Mouse (Mus musculus) liver, embryonic 11.5 days (tissue): ENCODE data around the gene Hnrnpc. TPM values are rescaled to one million over a fixed set of nuclear protein-coding genes. Genes with fewer than 3 reads are reported as not detected.
A peak's percentile ranks its signal among the peaks of the same experiment; 100 is the strongest.

Experiments used
- ATAC-seq: fragments of 200-750 bp; cut with Nextera tagmentation; replicated peaks from 2 replicates; pipeline ENCODE4 v1.8.0; 2017; ENCODE audit warnings: moderate number of reproducible peaks, mild to moderate bottlenecking, moderate TSS enrichment, moderate library complexity; ENCODE audit not compliant: low FRiP score
- DNase-seq: peaks from one replicate; pipeline ENCODE4 v3.0.0-alpha.2; 2017; ENCODE audit warnings: low spot score
- H3K27ac ChIP-seq: fragments of 300-500 bp; sonication (generic); 2 replicates; pipeline ENCODE4 v1.5.1; 2014; ENCODE audit warnings: mild to moderate bottlenecking, low read depth, low read length, control low read depth
- H3K27me3 ChIP-seq: fragments of 300-500 bp; sonication (generic); replicated peaks from 2 replicates; pipeline ENCODE4 v1.6.1; 2014; ENCODE audit warnings: low read length, mixed read lengths; ENCODE audit not compliant: control insufficient read depth, insufficient read depth
- H3K36me3 ChIP-seq: fragments of 300-500 bp; sonication (generic); 2 replicates; pipeline ENCODE4 v1.6.1; 2014; ENCODE audit warnings: mild to moderate bottlenecking, low read length, moderate library complexity, mixed read lengths; ENCODE audit not compliant: control insufficient read depth, insufficient read depth
- H3K4me1 ChIP-seq: fragments of 300-500 bp; sonication (generic); replicated peaks from 2 replicates; pipeline ENCODE4 v1.6.1; 2014; ENCODE audit warnings: low read length, mixed read lengths; ENCODE audit not compliant: control insufficient read depth, insufficient read depth
- H3K4me2 ChIP-seq: fragments of 300-500 bp; sonication (generic); 2 replicates; pipeline ENCODE4 v1.6.1; 2014; ENCODE audit warnings: mild to moderate bottlenecking, control low read depth, moderate library complexity
- H3K4me3 ChIP-seq: fragments of 300-500 bp; sonication (generic); 2 replicates; pipeline ENCODE4 v1.5.1; 2014; ENCODE audit warnings: low read depth, low read length, control low read depth
- H3K9ac ChIP-seq: fragments of 300-500 bp; sonication (generic); 2 replicates; pipeline ENCODE4 v1.6.1; 2014; ENCODE audit warnings: low read depth, low read length, control low read depth
- H3K9me3 ChIP-seq: fragments of 300-500 bp; sonication (generic); 2 replicates; pipeline ENCODE4 v1.6.1; 2016; ENCODE audit warnings: low read length, inconsistent platforms, mixed read lengths; ENCODE audit not compliant: control insufficient read depth
- WGBS: fragments of 180-500 bp; shearing (Covaris S2); extraction: QIAGEN DNeasy Blood & Tissue Kit; methylation state at CpG from one replicate; pipeline ENCODE4 v1.1.7; 2014; 5-methylcytosine and 5-hydroxymethylcytosine counted together
- polyA plus RNA-seq: library from polyadenylated mRNA; unstranded; fragments of >200 nt; fragmentation: Nextera tagmentation; extraction: Ambion mirVana; gene quantifications from 2 replicates; pipeline ENCODE4 v1.2.1, GENCODE M21; 2014

Hnrnpc gene
- polyA plus RNA-seq: 698 and 737 TPM in 2 replicates

DNA sequence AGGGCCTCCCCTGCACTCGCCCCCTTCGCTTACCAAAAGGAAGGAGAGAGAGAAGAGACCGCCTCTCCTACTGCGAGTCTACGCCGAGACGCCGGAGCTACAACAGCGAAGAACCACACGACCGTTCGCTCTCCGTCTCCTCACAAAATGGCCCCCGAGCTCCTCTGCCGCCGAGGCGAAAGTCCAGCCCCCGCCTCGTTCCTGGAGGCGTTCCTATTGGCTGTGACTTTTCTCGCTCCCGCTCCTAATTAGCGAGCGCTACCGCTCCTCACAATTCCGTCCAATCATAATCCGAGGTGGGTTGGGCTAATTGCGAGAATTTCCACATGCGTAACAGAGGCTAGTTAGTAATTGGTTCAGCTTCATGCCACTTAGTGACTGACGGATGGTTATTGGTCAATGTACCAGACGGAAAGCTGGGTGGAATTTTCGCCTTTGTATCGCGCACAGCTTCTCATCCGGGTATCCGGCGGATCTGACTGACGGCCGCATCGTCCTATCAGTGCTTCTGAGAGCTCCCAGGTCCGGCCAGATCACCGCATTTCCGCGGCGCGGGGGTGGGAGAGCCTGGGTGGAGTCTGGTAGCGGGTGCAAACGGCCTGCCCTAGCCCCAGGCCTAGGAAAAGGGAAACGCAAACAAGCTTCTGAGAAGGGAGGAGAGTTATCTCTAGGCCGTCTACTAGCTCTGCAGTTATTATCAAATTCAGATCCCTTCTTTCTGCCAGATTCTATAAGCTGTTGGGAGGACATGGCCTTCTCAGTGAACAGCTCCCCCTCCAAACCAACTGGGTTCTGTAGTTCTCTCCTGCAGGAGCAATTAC lies at the start of gene Hnrnpc:
TSS of gene Hnrnpc (minus strand) at position 173 of the 821 bp plus-strand sequence.
- WGBS: under 1% methylated on average over 50 of the region's 50 CpGs
- Histone ChIP-seq H3K27ac (peak within 1 kb of the TSS; percentile 97), H3K4me3 (peak within 1 kb of the TSS; percentile 99), H3K9ac (peak within 1 kb of the TSS; percentile 100), H3K4me1 (peaks cover 25% of the 10 kb centered on the region), H3K36me3 (no peaks in the 10 kb centered on the region; the same call in 1 of the 2 replicates), H3K9me3 (no peaks in the 10 kb centered on the region), H3K4me2 (peak within 1 kb of the TSS; percentile 92), H3K27me3 (no peaks in the 10 kb centered on the region)
- ATAC-seq (peak; percentile 97), DNase-seq (peak; percentile 100)

DNA sequence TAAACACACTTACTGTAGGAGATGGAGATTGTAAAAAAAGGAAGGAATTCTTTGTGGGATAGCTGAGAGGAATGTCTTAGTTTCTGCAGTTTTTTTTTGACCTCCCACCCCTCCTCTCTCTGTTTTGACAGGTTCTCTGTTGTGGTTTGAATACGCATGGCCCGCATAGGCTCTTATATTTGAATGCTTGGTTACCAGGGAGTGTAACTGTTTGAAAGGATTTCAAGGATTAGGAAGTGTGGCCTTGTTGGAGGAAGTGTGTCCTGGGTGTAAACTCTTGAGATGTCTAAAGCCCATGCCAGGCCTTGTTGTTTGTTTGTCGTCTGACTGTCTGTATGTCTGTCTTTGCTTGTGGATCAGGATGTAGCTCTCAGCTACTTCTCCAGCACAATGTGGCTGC lies 48.8 kb upstream of the Hnrnpc start:
- H3K9me3 ChIP-seq: no peaks in the 10 kb centered on the region
- no peak overlapping the region for H3K27ac ChIP-seq
- H3K4me2 ChIP-seq: no peak overlapping the region
- no peak overlapping the region for H3K9ac ChIP-seq
- ATAC-seq (no peak), DNase-seq (no peak)
- H3K36me3 ChIP-seq: no peaks in the 10 kb centered on the region
- H3K27me3 ChIP-seq: no peaks in the 10 kb centered on the region
- H3K4me3 ChIP-seq: no peak overlapping the region
- 47% methylated on average over 3 of the region's 3 CpGs for WGBS
- H3K4me1 ChIP-seq: no peaks in the 10 kb centered on the region

DNA sequence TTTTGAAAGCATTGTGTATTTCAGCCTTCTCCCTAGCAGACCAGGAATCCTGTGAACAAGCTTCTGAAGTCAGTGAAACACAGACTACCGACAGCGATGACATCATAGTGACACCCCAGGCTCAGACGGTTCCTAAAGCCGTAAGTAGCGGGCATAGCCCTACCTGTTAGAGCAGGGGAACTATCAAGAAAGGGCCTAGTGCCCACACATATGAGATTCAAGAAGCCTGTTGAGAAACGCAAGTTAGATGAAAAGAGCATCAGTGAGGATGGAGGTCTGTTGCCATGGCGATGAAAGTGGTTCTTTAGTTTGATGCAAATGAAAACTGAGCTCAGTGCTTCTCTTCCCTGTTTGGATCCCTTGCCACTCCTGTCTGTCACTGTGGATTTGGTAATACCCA lies 48.4 kb upstream of the Hnrnpc start:
- H3K4me2 ChIP-seq: no peak overlapping the region
- no peaks in the 10 kb centered on the region for H3K4me1 ChIP-seq
- no peak for DNase-seq
- no peak overlapping the region for H3K9ac ChIP-seq
- H3K9me3 ChIP-seq: no peaks in the 10 kb centered on the region
- no peaks in the 10 kb centered on the region for H3K27me3 ChIP-seq
- H3K4me3 ChIP-seq: no peak overlapping the region
- ATAC-seq: no peak
- no peaks in the 10 kb centered on the region for H3K36me3 ChIP-seq
- no peak overlapping the region for H3K27ac ChIP-seq
- WGBS: 50% methylated on average over 7 of the region's 7 CpGs

DNA sequence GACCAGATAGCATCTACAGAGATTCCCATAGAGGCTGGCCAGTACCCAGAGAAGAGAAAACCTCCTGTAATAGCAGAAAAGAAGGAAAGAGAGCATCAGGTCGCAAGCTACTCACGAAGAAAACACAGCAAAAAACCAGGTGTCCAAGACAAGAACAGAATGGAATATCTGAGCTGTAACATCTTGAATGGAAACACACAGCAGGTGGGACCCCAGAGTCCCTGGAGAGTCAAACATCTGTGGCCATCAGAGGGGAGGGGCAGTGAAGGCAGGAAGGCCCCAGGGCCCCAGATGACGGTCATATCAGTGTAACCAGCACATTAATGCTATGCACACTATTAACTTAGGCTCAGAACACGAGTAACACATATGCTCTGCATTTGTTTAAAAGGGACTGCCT lies 46.1 kb upstream of the Hnrnpc start:
- Histone ChIP-seq H3K4me2 (no peak overlapping the region), H3K27ac (no peak overlapping the region), H3K27me3 (no peaks in the 10 kb centered on the region), H3K4me1 (no peaks in the 10 kb centered on the region), H3K36me3 (no peaks in the 10 kb centered on the region), H3K9ac (no peak overlapping the region), H3K4me3 (no peak overlapping the region), H3K9me3 (no peaks in the 10 kb centered on the region)
- no peak for DNase-seq
- 60% methylated on average over 4 of the region's 4 CpGs for WGBS
- ATAC-seq: no peak

DNA sequence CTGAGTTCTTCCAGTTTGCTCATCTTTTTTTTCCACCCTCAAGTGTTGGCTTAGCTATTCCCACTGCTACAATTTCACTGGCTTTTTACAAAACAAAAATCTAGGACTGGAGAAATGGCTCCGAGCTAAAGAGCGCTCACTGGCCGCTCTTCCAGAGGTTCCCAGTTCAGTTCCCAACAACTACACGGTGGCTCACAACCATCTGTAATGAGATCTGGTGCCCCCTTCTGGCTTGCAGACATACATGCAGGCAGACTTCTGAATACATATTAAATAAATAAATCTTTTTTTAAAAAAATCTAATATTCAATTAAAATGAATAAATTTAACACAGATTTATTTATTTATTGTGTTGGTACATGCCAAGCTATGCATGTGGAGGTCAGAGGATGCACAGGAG lies 42.7 kb upstream of the Hnrnpc start:
- Histone ChIP-seq H3K27ac (no peak overlapping the region), H3K4me2 (no peak overlapping the region), H3K27me3 (no peaks in the 10 kb centered on the region), H3K4me3 (no peak overlapping the region), H3K36me3 (no peaks in the 10 kb centered on the region), H3K4me1 (no peaks in the 10 kb centered on the region), H3K9ac (no peak overlapping the region), H3K9me3 (no peaks in the 10 kb centered on the region)
- 60% methylated on average over 4 of the region's 4 CpGs for WGBS
- DNase-seq (no peak), ATAC-seq (no peak)

DNA sequence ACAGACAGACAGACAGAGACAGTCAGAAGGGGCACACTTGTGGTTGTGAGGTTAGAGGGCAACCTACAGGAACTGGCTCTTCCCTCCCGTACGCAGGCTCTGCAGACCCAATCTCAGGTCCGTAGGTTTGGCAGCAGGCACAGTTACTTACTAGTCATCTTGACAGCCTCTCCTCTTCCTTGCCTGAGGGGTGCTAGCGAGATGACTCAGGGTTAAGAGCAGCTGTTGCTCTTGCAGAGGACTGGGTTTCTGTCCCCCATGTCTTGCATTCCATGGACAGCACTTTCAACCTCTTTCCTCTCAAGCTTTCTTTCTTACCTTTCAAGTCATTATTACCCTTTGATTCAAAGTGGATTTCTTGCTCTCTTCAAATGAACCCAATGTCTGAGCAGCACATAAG lies 40.3 kb upstream of the Hnrnpc start:
- Histone ChIP-seq H3K9me3 (no peaks in the 10 kb centered on the region), H3K9ac (no peak overlapping the region), H3K27me3 (no peaks in the 10 kb centered on the region), H3K27ac (no peak overlapping the region), H3K4me3 (no peak overlapping the region), H3K36me3 (no peaks in the 10 kb centered on the region), H3K4me2 (no peak overlapping the region), H3K4me1 (peaks cover 9% of the 10 kb centered on the region)
- ATAC-seq: no peak
- WGBS: 73% methylated on average over 4 of the region's 4 CpGs
- no peak for DNase-seq

DNA sequence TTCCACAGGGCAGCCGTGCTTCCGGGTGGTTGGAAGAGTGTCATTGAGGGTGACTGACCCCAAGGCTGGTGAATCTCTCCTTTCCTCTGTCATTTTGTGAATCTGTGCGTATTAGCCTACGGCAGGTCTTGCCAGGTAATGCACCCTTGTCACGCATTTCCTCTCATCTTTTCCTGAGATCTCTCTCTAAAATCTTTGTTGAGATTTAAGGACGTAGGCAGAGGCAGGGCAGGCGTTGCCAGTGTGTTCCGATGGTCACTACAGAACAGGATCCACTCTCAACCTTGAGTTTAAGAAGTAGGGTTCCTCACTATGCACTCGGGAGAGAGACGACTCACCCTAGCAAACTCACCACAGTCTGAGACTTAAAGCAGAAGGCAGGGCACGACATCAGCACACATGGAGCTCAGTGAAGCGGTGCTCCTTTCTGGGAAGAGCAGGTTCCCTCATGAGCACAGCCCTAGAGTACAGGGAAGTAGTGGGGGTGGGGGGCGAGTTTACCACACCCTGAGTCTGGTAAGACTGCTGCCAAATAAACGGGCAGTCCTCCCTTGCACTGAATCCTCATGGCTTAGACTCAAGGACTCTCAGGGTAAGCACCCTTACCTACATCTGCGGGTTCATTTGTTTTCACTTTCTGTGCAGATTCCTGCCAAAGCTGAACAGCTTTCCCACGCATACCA lies 37.8 kb upstream of the Hnrnpc start:
- Histone ChIP-seq H3K27me3 (no peaks in the 10 kb centered on the region), H3K4me1 (peaks cover 9% of the 10 kb centered on the region), H3K9ac (no peak overlapping the region), H3K4me3 (no peak overlapping the region; the same call in 1 of the 2 replicates), H3K9me3 (no peaks in the 10 kb centered on the region), H3K4me2 (peak overlapping the region; percentile 67), H3K36me3 (no peaks in the 10 kb centered on the region), H3K27ac (no peak overlapping the region)
- ATAC-seq (no peak), DNase-seq (no peak)
- 54% methylated on average over 16 of the region's 16 CpGs for WGBS

DNA sequence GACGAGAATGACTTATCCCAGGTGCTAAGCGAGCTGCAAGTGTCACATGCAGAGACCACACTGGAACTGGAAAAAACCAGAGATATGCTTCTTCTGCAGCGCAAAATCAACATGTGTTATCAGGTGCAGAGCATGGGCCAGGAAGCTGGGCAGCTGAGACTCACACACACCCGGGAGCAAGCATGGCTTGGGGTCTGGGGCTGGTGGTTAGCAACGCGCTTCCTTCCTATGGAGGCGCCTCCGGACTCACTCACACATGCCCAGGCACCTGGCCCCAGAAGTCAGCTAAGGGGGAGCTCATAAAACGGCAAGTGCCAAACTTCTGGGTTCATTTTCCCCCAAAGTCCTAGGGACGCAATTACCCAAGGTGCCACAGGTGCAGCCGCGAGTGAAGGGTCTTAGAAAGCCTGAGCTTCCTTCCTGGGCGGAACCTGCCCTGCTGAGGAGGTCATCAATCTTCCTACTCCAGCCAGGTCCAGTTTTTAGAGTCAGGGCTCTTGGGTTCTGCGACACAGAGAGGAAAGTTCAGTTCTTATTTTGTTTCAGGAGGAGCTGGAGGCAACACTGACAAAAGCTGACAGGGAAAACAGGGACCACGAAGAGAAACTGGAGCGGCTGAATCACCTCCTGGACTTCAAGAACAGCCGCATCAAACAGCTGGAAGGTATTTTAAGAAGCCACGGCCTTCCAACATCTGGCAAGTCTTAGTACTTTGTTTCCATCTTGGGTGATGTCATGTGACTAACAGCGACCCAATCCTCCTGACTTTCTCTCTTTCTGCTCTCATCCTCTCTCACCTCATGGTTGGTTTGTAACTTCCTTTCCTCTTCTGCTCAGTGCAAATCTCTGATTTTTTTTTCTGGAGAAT lies 37.0 kb upstream of the Hnrnpc start:
- WGBS: 27% methylated on average over 19 of the region's 19 CpGs
- DNase-seq (peak; percentile 47), ATAC-seq (peak; percentile 66)
- Histone ChIP-seq H3K9me3 (no peaks in the 10 kb centered on the region), H3K27me3 (no peaks in the 10 kb centered on the region), H3K36me3 (no peaks in the 10 kb centered on the region), H3K4me3 (peak overlapping the region; percentile 32), H3K4me2 (peak overlapping the region; percentile 67), H3K27ac (no peak overlapping the region), H3K9ac (peak overlapping the region; percentile 50), H3K4me1 (peaks cover 9% of the 10 kb centered on the region)
